Mouse (Mus musculus) hindbrain, embryonic 12.5 days (tissue): ENCODE results near the gene Dcakd. TPM values are rescaled to one million over a fixed set of nuclear protein-coding genes. Genes with fewer than 3 reads are reported as not detected.

Experiments
- ATAC-seq: fragments of 200-750 bp; cut with Nextera tagmentation; 2 replicates; pipeline ENCODE4 v1.8.0; 2017; ENCODE audit warnings: moderate TSS enrichment; ENCODE audit not compliant: low FRiP score
- H3K27ac ChIP-seq: fragments of 300-500 bp; sonication (generic); 2 replicates; pipeline ENCODE4 v1.5.1; 2016; ENCODE audit warnings: mild to moderate bottlenecking
- H3K27me3 ChIP-seq: fragments of 300-500 bp; sonication (generic); 2 replicates; pipeline ENCODE4 v1.6.1; 2016; ENCODE audit warnings: mild to moderate bottlenecking
- H3K36me3 ChIP-seq: fragments of 300-500 bp; sonication (generic); 2 replicates; pipeline ENCODE4 v1.6.1; 2016; ENCODE audit warnings: mild to moderate bottlenecking
- H3K4me1 ChIP-seq: fragments of 300-500 bp; sonication (generic); 2 replicates; pipeline ENCODE4 v1.6.1; 2016
- H3K4me2 ChIP-seq: fragments of 300-500 bp; sonication (generic); replicated peaks from 2 replicates; pipeline ENCODE4 v1.6.1; 2016; ENCODE audit warnings: mild to moderate bottlenecking
- H3K4me3 ChIP-seq: fragments of 300-500 bp; sonication (generic); 2 replicates; pipeline ENCODE4 v1.5.1; 2016; ENCODE audit warnings: mild to moderate bottlenecking
- H3K9ac ChIP-seq: fragments of 300-500 bp; sonication (generic); 2 replicates; pipeline ENCODE4 v1.6.1; 2016; ENCODE audit warnings: mild to moderate bottlenecking, moderate library complexity
- H3K9me3 ChIP-seq: fragments of 300-500 bp; sonication (generic); replicated peaks from 2 replicates; pipeline ENCODE4 v1.6.1; 2016; ENCODE audit warnings: mild to moderate bottlenecking
- WGBS: fragments of 180-500 bp; shearing (Covaris S2); methylation state at CpG from one replicate; pipeline ENCODE4 v1.1.7; 2016; 5-methylcytosine and 5-hydroxymethylcytosine counted together
- polyA plus RNA-seq: library from polyadenylated mRNA; unstranded; fragments of >200 nt; fragmentation: Nextera tagmentation; extraction: Ambion mirVana; gene quantifications from 2 replicates; pipeline ENCODE4 v1.2.1, GENCODE M21; 2016

The Dcakd gene
- polyA plus RNA-seq, 1 experiment from 2014 or later, result 161 TPM

DNA sequence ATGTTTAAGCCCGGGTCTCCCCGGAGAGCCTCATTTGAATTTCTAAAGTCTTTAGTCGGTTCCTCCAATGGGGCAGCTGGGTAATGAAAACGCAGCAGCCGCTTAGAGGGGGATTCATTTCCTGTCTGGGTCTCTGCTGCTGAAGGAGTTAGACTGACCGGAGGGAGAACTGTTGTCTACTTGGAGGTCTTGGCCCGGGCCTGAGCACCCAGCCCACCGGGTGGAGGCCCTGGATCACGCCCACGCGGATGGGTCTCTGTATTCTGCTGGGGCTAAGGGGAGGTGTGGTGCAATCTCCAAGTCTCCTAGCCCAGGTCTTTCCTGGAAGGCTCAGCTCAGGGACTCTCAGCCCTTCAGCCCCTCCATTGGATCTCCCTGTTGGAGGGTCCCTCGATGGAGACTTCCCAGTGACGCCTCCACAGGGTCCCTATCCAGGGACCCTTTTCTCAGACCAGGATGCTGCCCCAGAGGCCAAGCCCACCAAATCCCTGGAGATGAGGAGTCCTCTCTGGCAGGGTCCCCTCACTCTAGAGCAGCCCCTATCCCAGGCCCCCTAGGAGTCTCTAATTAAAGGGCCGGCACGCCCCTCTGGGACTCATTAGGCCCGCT is 64.8 kb downstream of the Dcakd start:
- 2% methylated on average over 16 of the region's 16 CpGs for WGBS
- no peaks in the 10 kb centered on the region for H3K36me3 ChIP-seq
- peak overlapping the region; percentile 46 for H3K4me2 ChIP-seq
- peak; percentile 72 for ATAC-seq
- peaks cover 29% of the 10 kb centered on the region for H3K4me1 ChIP-seq
- peak overlapping the region; percentile 42 for H3K9ac ChIP-seq
- peak overlapping the region; percentile 88 for H3K27ac ChIP-seq
- H3K9me3 ChIP-seq, result no peaks in the 10 kb centered on the region
- no peak overlapping the region for H3K4me3 ChIP-seq
- peaks cover 19% of the 10 kb centered on the region for H3K27me3 ChIP-seq

DNA sequence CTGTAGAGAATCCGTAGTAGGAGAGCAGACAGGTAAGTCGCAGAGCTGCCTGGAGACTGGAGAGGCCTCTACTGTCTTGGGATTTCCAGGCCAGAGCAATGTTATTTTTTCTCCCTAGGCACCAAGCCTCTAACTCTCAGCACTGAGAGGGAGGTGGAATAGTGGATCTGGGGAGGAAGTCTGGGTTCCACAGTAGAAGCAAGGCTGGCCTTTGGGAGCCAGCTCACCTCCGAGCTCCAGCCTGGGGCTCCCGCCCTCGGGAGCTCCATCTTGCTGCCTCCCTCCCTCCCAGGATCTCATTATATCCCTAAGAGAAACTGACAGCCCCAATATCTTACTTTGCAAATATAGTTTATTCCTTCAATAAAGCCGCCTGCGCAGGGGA is 65.3 kb downstream of the Dcakd start:
- peak overlapping the region; percentile 88 for H3K27ac ChIP-seq
- peaks cover 33% of the 10 kb centered on the region for H3K4me1 ChIP-seq
- H3K27me3 ChIP-seq, result peaks cover 16% of the 10 kb centered on the region
- peak overlapping the region; percentile 46 for H3K4me2 ChIP-seq
- 0 out of 2 replicates have a peak overlapping the region, but pooled peaks have one; percentile 42 for H3K9ac ChIP-seq
- ATAC-seq, result peak; percentile 13; the same call in 1 of the 2 replicates
- H3K4me3 ChIP-seq, result no peak overlapping the region
- WGBS, result 19% methylated on average over 7 of the region's 7 CpGs
- no peaks in the 10 kb centered on the region for H3K9me3 ChIP-seq
- no peaks in the 10 kb centered on the region for H3K36me3 ChIP-seq

GRCm38 (mm10) chr11:102961082-102961481 is 67.1 kb downstream of the Dcakd start:
- H3K27me3 ChIP-seq, result peaks cover 10% of the 10 kb centered on the region
- no peak overlapping the region for H3K4me3 ChIP-seq
- WGBS, result 92% methylated on average over 4 of the region's 4 CpGs
- H3K27ac ChIP-seq, result no peak overlapping the region
- no peak overlapping the region for H3K9ac ChIP-seq
- no peak overlapping the region for H3K4me2 ChIP-seq
- ATAC-seq, result no peak
- H3K9me3 ChIP-seq, result no peaks in the 10 kb centered on the region
- peaks cover 51% of the 10 kb centered on the region for H3K4me1 ChIP-seq
- H3K36me3 ChIP-seq, result no peaks in the 10 kb centered on the region

- Histone ChIP-seq H3K4me1 (peaks cover 42% of the 10 kb centered on the region), H3K4me3 (no peak overlapping the region), H3K4me2 (no peak overlapping the region), H3K9me3 (no peaks in the 10 kb centered on the region), H3K36me3 (no peaks in the 10 kb centered on the region), H3K27me3 (peaks cover 11% of the 10 kb centered on the region; the same call in 1 of the 2 replicates), H3K9ac (no peak overlapping the region), H3K27ac (no peak overlapping the region)
- 76% methylated on average over 1 of the region's 1 CpGs for WGBS
- no peak for ATAC-seq
Measured at GRCm38 (mm10) chr11:102958870-102959269, 69.3 kb downstream of the Dcakd start.

DNA sequence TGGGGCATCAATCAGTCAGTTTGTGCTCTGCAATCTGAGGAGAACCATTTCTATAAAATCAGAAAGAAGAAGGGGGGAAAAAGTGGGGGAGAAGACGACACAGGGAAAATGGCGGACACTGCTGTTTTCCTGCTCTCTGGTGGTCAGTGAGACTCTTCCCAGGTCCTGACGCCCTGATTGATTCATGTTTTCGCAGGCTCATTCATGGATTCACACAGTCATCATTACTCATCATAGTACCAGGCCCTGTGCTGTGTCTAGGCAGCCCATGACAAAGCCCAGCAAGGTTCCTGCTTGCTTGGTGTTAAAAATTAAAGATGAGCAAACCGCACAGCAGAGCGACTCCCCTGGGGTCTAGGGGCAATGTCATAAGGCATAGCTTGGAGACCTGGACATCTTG is 69.7 kb downstream of the Dcakd start:
- Histone ChIP-seq H3K27ac (no peak overlapping the region), H3K9ac (no peak overlapping the region), H3K9me3 (no peaks in the 10 kb centered on the region), H3K36me3 (no peaks in the 10 kb centered on the region), H3K27me3 (peaks cover 11% of the 10 kb centered on the region; the same call in 1 of the 2 replicates), H3K4me3 (no peak overlapping the region), H3K4me2 (no peak overlapping the region), H3K4me1 (peaks cover 39% of the 10 kb centered on the region)
- 81% methylated on average over 6 of the region's 6 CpGs for WGBS
- no peak for ATAC-seq

DNA sequence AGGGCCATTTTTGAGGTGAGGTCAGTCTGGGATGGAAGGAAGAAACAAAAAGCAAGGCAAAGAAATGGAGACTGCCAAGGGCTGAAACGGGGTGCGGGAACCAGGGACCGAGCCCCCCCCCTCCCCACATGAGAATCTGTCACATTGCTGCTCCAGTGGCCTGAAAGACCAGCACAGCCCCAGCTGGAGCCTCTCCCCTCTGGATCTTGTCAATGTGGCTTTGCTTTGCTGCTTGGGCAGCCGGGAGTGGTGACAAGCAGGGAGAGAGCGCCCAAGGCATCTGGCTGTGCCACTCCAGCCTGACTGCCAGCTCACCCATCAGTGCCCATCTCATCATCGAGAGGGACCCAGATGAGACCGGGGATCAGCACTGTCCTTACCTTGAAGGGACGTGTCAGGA is 70.4 kb downstream of the Dcakd start:
- peak overlapping the region; percentile 72; the same call in 1 of the 2 replicates for H3K27ac ChIP-seq
- no peak overlapping the region for H3K4me3 ChIP-seq
- ATAC-seq, result no peak
- no peaks in the 10 kb centered on the region for H3K9me3 ChIP-seq
- 80% methylated on average over 7 of the region's 8 CpGs for WGBS
- H3K36me3 ChIP-seq, result no peaks in the 10 kb centered on the region
- peaks cover 39% of the 10 kb centered on the region for H3K4me1 ChIP-seq
- H3K27me3 ChIP-seq, result peaks cover 14% of the 10 kb centered on the region
- no peak overlapping the region for H3K4me2 ChIP-seq
- H3K9ac ChIP-seq, result 0 out of 2 replicates have a peak overlapping the region, but pooled peaks have one; percentile 8

DNA sequence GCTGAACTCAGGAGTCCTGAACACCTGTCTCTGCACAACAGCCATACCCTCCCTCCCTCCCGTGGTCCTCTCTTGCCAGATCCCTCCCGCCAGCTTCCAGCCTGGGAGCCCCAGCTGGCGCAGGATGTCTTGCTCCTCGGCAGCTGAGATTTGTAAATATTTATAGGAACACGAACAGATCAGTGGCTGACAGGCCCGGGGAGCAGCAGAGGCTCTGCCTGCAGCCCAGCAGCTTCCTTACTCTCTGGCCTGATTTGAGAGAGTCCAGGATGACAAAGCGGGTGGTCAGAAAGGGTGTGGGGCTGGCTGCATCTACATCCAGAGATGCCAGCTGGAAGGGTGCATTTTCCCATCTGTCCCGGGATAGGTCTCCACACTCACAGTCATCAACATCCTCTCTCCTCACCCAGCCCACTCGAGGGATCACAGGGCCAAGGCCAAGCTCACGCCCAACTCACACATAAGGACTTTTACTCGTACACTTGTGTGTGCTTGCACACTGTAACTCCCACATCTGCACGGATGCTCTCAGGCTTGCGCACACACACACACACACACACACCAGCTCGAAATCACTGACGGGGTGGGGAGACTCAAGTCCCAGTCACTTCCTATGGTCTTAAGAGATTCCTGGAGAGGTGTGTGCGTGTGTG is 71.0 kb downstream of the Dcakd start:
- H3K27me3 ChIP-seq, result peaks cover 17% of the 10 kb centered on the region
- H3K9ac ChIP-seq, result 0 out of 2 replicates have a peak overlapping the region, but pooled peaks have one; percentile 13
- H3K4me3 ChIP-seq, result no peak overlapping the region
- H3K36me3 ChIP-seq, result no peaks in the 10 kb centered on the region
- WGBS, result 52% methylated on average over 16 of the region's 16 CpGs
- ATAC-seq, result no peak; the same call in 1 of the 2 replicates
- H3K4me1 ChIP-seq, result peaks cover 42% of the 10 kb centered on the region
- H3K4me2 ChIP-seq, result no peak overlapping the region
- H3K9me3 ChIP-seq, result no peaks in the 10 kb centered on the region
- H3K27ac ChIP-seq, result peak overlapping the region; percentile 72

GRCm38 (mm10) chr11:102952922-102953321 is 75.2 kb downstream of the Dcakd start:
- H3K36me3 ChIP-seq, result no peaks in the 10 kb centered on the region
- no peak overlapping the region; the same call in 1 of the 2 replicates for H3K4me2 ChIP-seq
- H3K27ac ChIP-seq, result peak overlapping the region; percentile 64
- WGBS, result 14% methylated on average over 6 of the region's 6 CpGs
- H3K4me3 ChIP-seq, result no peak overlapping the region
- H3K27me3 ChIP-seq, result peaks cover 57% of the 10 kb centered on the region
- peaks cover 42% of the 10 kb centered on the region for H3K4me1 ChIP-seq
- no peak overlapping the region for H3K9ac ChIP-seq
- ATAC-seq, result peak; percentile 79
- H3K9me3 ChIP-seq, result no peaks in the 10 kb centered on the region

DNA sequence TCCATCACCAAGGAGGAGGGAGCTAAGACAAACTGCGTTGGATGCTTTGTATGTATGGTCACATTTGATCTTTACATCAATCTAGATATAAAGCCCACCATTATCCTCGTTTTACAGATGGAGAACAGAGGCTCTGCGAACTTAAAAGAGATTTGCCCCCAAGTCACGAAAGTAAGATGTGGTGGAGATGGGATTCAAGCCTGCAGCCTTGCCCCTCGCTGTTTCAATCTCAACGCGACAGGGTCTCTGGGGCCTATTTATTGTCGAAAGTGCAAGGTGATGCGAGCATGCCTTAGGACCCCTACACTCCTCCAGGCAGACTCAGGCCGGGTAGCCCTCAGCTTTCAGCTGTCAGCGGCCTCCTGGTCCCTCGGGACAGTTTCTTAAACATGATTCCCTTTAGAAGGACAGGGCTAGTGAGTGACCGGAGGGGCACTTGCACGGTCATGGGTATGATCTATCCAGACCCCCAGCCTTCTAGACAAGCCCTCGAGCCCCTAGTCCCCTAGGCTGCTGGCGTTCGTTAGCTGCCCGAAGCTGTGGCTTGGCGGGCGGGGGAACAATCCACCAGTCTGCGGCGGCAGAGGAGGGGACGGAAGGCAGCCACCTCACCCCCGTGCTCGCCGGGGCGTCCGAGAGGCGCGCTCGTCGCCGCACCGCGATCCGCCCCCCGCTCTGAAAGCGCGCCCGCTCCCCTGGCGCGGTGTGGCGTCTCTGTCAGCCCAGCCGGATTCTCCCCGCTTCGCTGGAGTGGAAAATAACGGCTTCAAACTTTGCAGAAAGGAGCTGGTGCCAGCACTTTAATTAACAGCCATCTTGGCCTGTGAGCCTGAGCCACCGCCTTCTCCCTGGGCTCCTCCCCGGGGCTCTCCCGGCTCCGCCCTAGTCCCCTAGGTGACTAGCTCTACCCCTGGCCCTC is 79.8 kb downstream of the Dcakd start:
- Histone ChIP-seq H3K9ac (peak overlapping the region; percentile 53), H3K9me3 (no peaks in the 10 kb centered on the region), H3K4me3 (peak overlapping the region; percentile 36), H3K27me3 (peaks cover 92% of the 10 kb centered on the region), H3K36me3 (no peaks in the 10 kb centered on the region), H3K27ac (peak overlapping the region; percentile 42), H3K4me2 (peak overlapping the region; percentile 62), H3K4me1 (peaks cover 51% of the 10 kb centered on the region)
- WGBS, result 1% methylated on average over 50 of the region's 51 CpGs
- ATAC-seq, result peak; percentile 35

DNA sequence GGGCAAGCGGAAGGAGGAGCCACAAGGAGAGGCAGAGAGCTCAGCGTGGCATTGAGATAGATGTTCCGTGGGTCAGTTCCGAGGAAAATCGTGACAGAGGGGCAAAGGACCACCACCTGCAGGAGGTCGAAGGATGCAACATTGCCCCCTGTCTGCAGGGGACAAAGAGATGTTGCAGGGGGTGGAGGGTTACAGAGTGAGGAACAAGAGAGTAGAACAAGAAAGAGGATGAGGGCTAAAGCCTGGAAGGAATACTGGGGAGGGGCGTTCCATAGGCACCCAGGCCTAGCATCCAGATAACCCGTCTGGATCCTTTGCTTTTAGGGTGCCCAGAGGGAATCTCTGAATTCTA is 81.2 kb downstream of the Dcakd start:
- ATAC-seq, result peak; percentile 14; the same call in 1 of the 2 replicates
- Histone ChIP-seq H3K36me3 (no peaks in the 10 kb centered on the region), H3K9me3 (no peaks in the 10 kb centered on the region), H3K27me3 (peaks cover 96% of the 10 kb centered on the region), H3K27ac (no peak overlapping the region), H3K9ac (no peak overlapping the region), H3K4me3 (peak overlapping the region; percentile 43; the same call in 1 of the 2 replicates), H3K4me1 (peaks cover 41% of the 10 kb centered on the region), H3K4me2 (peak overlapping the region; percentile 67)
- 8% methylated on average over 8 of the region's 8 CpGs for WGBS

GRCm38 (mm10) chr11:102946265-102946991 is 81.7 kb downstream of the Dcakd start, which contains the start of gene C1ql1:
Gene C1ql1, minus strand, starts transcription at chr11:102946688.
- Histone ChIP-seq H3K27me3 (peaks cover 91% of the 10 kb centered on the region), H3K9me3 (no peaks in the 10 kb centered on the region), H3K9ac (peak within 1 kb of the TSS; percentile 61), H3K4me3 (peak within 1 kb of the TSS; percentile 43), H3K36me3 (no peaks in the 10 kb centered on the region), H3K27ac (no peak within 1 kb of the TSS), H3K4me2 (peak within 1 kb of the TSS; percentile 67), H3K4me1 (peaks cover 41% of the 10 kb centered on the region)
- peak; percentile 66 for ATAC-seq
- WGBS, result under 1% methylated on average over 86 of the region's 87 CpGs
